Mouse (Mus musculus) heart, embryonic 12.5 days (tissue): ENCODE measurements around the gene H60c. TPM values are rescaled to one million over a fixed set of nuclear protein-coding genes. Genes with fewer than 3 reads are reported as not detected.
"Not testable (repeated sequence)": the region's sequence is repeated elsewhere in the genome, so short reads cannot be mapped to it uniquely, and the experiment has no call there.

ENCODE experiments used
- ATAC-seq: fragments of 200-750 bp; cut with Nextera tagmentation; 2 replicates; pipeline ENCODE4 v1.8.0; 2017; ENCODE audit warnings: moderate TSS enrichment, moderate library complexity; ENCODE audit not compliant: insufficient number of reproducible peaks, low FRiP score
- H3K27ac ChIP-seq: fragments of 300-500 bp; sonication (generic); 2 replicates; pipeline ENCODE4 v1.5.1; 2016; ENCODE audit warnings: mild to moderate bottlenecking, moderate library complexity; ENCODE audit not compliant: poor library complexity, severe bottlenecking
- H3K27me3 ChIP-seq: fragments of 300-500 bp; sonication (generic); replicated peaks from 2 replicates; pipeline ENCODE4 v1.6.1; 2016; ENCODE audit warnings: mild to moderate bottlenecking, moderate library complexity
- H3K36me3 ChIP-seq: fragments of 300-500 bp; sonication (generic); 2 replicates; pipeline ENCODE4 v1.6.1; 2016; ENCODE audit warnings: mild to moderate bottlenecking, moderate library complexity
- H3K4me1 ChIP-seq: fragments of 300-500 bp; sonication (generic); replicated peaks from 2 replicates; pipeline ENCODE4 v1.6.1; 2016; ENCODE audit warnings: mild to moderate bottlenecking
- H3K4me2 ChIP-seq: fragments of 300-500 bp; sonication (generic); 2 replicates; pipeline ENCODE4 v1.6.1; 2016; ENCODE audit warnings: mild to moderate bottlenecking, moderate library complexity
- H3K4me3 ChIP-seq: fragments of 300-500 bp; sonication (generic); 2 replicates; pipeline ENCODE4 v1.5.1; 2016; ENCODE audit warnings: mild to moderate bottlenecking
- H3K9ac ChIP-seq: fragments of 300-500 bp; sonication (generic); 2 replicates; pipeline ENCODE4 v1.6.1; 2016; ENCODE audit warnings: mild to moderate bottlenecking, moderate library complexity
- H3K9me3 ChIP-seq: fragments of 300-500 bp; sonication (generic); replicated peaks from 2 replicates; pipeline ENCODE4 v1.6.1; 2016; ENCODE audit warnings: mild to moderate bottlenecking, moderate library complexity
- WGBS: fragments of 180-500 bp; shearing (Covaris S2); methylation state at CpG from one replicate; pipeline ENCODE4 v1.1.7; 2016; 5-methylcytosine and 5-hydroxymethylcytosine counted together
- polyA plus RNA-seq: library from polyadenylated mRNA; unstranded; fragments of >200 nt; fragmentation: Nextera tagmentation; extraction: Ambion mirVana; gene quantifications from 2 replicates; pipeline ENCODE4 v1.2.1, GENCODE M21; 2016

The H60c gene
- not detected in 2 replicates for polyA plus RNA-seq

DNA sequence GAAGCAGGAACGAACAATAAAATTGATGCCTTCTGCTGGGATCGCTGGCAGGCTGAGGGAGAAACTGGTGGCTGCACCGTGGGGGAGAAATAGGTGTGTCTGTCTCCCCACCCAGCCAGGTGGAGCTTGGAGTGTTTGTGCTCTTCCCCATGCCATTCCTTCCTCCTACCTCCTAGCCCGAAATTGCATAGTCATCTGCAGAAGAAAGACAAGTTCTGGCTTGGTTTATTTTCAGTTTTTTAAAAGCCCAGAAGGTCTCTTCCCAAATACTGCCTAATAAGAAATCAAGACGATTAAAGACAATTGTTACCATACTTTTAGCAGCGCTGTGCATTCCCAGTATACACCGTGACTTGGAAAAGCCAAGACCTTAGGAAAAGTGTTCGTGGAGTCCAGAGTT lies at the start of gene H60c:
TSS of gene H60c (minus strand) at position 101 of the 400 bp plus-strand sequence.
- 66% methylated on average over 8 of the region's 8 CpGs for WGBS
- no peak within 1 kb of the TSS for H3K27ac ChIP-seq
- no peaks in the 10 kb centered on the region for H3K36me3 ChIP-seq
- H3K27me3 ChIP-seq: no peaks in the 10 kb centered on the region
- ATAC-seq: no peak
- no peak within 1 kb of the TSS for H3K4me3 ChIP-seq
- H3K9ac ChIP-seq: no peak within 1 kb of the TSS
- H3K4me1 ChIP-seq: no peaks in the 10 kb centered on the region
- H3K9me3 ChIP-seq: no peaks in the 10 kb centered on the region
- no peak within 1 kb of the TSS for H3K4me2 ChIP-seq

DNA sequence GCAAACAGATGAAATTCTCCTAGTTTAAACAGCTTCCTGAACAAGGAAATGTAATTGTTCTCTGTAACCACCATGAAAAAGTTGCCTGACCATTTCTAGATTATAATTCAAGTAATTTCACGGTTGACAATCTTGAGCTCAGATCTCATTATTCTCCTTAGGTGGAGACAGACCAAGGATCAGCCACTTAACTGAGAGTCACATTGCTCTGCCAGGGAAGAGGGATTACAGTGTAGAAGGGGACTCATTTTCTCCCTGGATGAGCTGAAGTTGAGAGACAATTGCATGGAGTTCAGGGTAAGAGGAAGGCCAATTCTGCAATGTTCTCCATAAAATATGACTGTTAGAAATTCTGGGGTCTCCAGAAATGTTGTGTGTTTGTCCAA lies 41.2 kb upstream of the H60c start:
- Histone ChIP-seq H3K4me2 (no peak overlapping the region), H3K36me3 (no peaks in the 10 kb centered on the region), H3K4me1 (peaks cover 5% of the 10 kb centered on the region; the same call in 1 of the 2 replicates), H3K9me3 (no peaks in the 10 kb centered on the region), H3K9ac (no peak overlapping the region), H3K27me3 (no peaks in the 10 kb centered on the region), H3K27ac (no peak overlapping the region), H3K4me3 (no peak overlapping the region)
- 71% methylated on average over 1 of the region's 1 CpGs for WGBS
- ATAC-seq: no peak

DNA sequence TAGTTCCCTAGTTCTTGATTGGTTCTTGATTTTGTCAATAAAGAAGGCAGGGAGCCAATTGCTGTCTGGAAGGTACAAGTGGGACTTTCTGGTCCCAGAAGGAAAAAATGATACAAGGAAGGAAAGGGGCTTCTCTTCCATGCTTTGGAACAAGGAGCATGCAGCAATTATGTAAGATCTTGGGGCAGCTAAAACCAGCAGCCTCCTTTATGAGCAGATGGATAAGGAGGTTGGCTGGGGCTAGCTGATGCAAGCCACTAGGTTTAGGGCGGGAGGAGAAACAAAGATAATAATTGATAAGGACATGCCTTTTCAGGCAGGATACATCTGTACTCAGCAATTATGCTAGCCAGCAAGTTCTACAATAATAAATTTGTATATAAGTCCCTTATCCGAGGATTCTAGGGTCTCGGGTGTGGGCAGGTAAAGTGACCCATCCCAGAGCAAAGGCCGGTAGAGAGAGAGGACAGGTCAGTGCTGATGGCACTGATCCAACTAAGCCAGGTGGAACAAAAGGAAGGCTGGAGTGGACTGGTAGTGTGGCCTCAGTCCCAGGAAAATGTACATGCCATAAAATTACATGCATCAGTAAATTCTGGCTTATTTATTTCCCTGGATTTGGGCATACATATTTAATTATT lies 40.7 kb upstream of the H60c start:
- H3K27ac ChIP-seq: no peak overlapping the region
- no peak for ATAC-seq
- H3K9ac ChIP-seq: no peak overlapping the region
- H3K36me3 ChIP-seq: no peaks in the 10 kb centered on the region
- H3K9me3 ChIP-seq: no peaks in the 10 kb centered on the region
- H3K4me2 ChIP-seq: no peak overlapping the region
- no peak overlapping the region for H3K4me3 ChIP-seq
- peaks cover 5% of the 10 kb centered on the region; the same call in 1 of the 2 replicates for H3K4me1 ChIP-seq
- no peaks in the 10 kb centered on the region for H3K27me3 ChIP-seq
- WGBS: 78% methylated on average over 4 of the region's 4 CpGs

DNA sequence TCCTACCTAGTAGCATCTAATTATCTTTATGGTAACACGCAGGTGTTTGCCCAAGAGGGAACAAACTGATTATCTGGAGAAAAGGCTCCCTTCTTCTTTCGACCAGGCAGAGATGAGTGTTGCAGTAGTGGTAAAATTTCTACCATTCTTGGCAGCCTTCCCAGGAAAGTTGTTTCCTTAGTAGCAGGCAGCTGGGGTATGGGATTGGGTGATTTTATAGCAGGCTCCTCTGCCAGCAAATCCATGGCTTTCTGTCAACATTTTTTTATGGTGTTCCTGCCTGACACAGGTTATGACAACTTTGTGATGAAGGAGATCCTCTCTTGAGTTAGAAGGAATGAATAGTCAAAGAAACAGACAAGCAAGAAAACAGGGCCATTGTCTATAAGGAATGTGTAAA lies 40.2 kb upstream of the H60c start:
- no peak overlapping the region for H3K9ac ChIP-seq
- no peaks in the 10 kb centered on the region for H3K9me3 ChIP-seq
- H3K27me3 ChIP-seq: no peaks in the 10 kb centered on the region
- 26% methylated on average over 2 of the region's 2 CpGs for WGBS
- H3K27ac ChIP-seq: no peak overlapping the region
- no peak overlapping the region for H3K4me2 ChIP-seq
- H3K4me1 ChIP-seq: peaks cover 5% of the 10 kb centered on the region; the same call in 1 of the 2 replicates
- H3K4me3 ChIP-seq: no peak overlapping the region
- ATAC-seq: no peak
- no peaks in the 10 kb centered on the region for H3K36me3 ChIP-seq

DNA sequence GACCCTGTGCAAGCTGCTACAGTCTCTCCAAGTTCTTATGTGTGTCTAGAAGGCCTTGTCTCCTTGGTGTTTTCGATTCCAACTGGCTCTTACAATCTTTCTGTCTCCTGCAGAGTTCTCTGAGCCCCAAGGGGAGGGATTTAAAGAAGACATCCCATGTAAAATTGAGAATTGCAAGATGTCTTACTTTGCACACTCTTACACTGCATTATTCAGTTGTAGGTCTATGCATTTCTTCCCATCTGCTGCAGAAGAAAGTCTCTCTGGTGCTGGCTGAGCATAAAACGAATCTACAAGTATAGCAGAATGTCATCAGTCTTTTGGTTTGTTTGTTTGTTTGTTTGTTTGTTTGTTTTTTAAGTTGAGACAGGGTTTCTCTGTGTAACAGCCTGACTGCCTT lies 26.4 kb upstream of the H60c start:
- no peak for ATAC-seq
- Histone ChIP-seq H3K4me2 (no peak overlapping the region), H3K9me3 (no peaks in the 10 kb centered on the region), H3K4me1 (no peaks in the 10 kb centered on the region), H3K36me3 (no peaks in the 10 kb centered on the region), H3K4me3 (no peak overlapping the region), H3K27ac (no peak overlapping the region), H3K9ac (no peak overlapping the region), H3K27me3 (no peaks in the 10 kb centered on the region)
- 46% methylated on average over 2 of the region's 2 CpGs for WGBS

DNA sequence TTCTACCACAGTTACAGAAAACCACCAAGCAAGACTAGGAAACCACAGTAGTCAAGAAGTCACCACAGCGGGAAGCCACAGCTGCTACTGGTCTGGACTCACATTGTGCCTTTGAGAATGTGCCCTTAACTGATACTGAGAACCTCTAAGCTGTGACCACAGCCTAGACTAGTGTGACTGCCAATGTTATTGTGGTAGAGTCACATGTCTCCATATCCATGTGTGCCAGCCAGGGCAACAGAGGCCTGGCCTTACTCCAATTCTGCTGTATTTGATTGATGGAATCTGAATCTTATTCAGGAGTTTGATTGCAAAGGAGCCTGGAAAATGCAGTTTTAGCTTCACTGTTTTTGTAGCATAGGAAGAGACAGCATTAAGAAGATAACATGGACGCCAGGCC lies 13.5 kb upstream of the H60c start:
- 62% methylated on average over 2 of the region's 2 CpGs for WGBS
- H3K27ac ChIP-seq: no peak overlapping the region
- no peak overlapping the region for H3K9ac ChIP-seq
- H3K9me3 ChIP-seq: peaks cover under 1% of the 10 kb centered on the region; the same call in 1 of the 2 replicates
- no peaks in the 10 kb centered on the region for H3K4me1 ChIP-seq
- H3K36me3 ChIP-seq: no peaks in the 10 kb centered on the region
- no peak overlapping the region for H3K4me2 ChIP-seq
- no peak for ATAC-seq
- H3K4me3 ChIP-seq: no peak overlapping the region
- H3K27me3 ChIP-seq: no peaks in the 10 kb centered on the region

DNA sequence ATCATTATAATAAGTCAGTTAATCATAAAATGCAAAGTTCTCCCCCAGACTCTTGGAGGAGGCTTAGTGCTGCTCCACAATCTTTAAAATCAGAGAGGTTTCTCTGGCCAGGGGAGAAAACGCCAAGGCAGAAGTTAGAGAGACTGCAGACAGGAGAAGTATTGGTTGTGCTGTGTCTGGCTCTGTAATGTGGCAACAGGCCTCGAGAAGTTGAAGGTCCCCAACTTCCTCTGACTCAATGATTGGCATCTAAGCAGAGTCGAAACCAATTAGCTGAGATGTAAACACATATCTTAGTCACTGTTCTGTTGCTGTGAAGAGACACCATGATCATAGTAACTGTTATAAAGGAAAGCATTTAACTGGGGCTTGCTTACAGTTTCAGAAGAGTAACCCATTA lies 6.5 kb upstream of the H60c start:
- WGBS: 75% methylated on average over 3 of the region's 3 CpGs
- no peak overlapping the region for H3K4me2 ChIP-seq

DNA sequence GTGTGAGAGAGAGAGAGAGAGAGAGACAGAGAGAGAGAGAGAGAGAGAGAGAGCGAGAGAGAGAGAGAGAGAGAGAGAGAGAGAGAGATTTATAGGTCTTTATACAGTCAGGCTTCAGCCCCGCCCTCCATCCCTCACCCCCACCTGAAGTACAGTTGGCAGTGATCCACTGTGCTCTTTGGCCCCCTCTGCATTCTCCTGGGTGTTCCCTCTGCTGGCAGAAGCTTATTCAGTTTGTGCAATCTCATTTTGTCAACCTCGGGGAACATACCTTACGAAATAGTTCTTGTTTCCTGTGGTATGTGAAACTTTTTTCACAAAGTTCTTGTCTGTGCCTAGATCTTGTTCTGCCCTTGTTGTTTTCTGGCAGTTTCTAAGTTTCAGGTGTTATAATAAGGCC lies 3.5 kb upstream of the H60c start:
- no peaks in the 10 kb centered on the region for H3K27me3 ChIP-seq
- WGBS: 59% methylated on average over 4 of the region's 4 CpGs
- 0 out of 2 replicates have a peak, but pooled peaks cover 2% of the 10 kb centered on the region for H3K9me3 ChIP-seq
- H3K4me1 ChIP-seq: no peaks in the 10 kb centered on the region
- no peak overlapping the region for H3K27ac ChIP-seq
- no peak for ATAC-seq
- H3K36me3 ChIP-seq: no peaks in the 10 kb centered on the region
- no peak overlapping the region for H3K4me3 ChIP-seq
- no peak overlapping the region for H3K4me2 ChIP-seq
- H3K9ac ChIP-seq: no peak overlapping the region

More for the DNA sequence above, 6.5 kb upstream of the H60c start:
- no peaks in the 10 kb centered on the region for H3K27me3 ChIP-seq
- peaks cover 2% of the 10 kb centered on the region; the same call in 1 of the 2 replicates for H3K9me3 ChIP-seq
- no peak overlapping the region for H3K27ac ChIP-seq
- no peaks in the 10 kb centered on the region for H3K36me3 ChIP-seq
- no peak for ATAC-seq
- no peak overlapping the region for H3K4me3 ChIP-seq
- no peaks in the 10 kb centered on the region for H3K4me1 ChIP-seq
- H3K9ac ChIP-seq: no peak overlapping the region

DNA sequence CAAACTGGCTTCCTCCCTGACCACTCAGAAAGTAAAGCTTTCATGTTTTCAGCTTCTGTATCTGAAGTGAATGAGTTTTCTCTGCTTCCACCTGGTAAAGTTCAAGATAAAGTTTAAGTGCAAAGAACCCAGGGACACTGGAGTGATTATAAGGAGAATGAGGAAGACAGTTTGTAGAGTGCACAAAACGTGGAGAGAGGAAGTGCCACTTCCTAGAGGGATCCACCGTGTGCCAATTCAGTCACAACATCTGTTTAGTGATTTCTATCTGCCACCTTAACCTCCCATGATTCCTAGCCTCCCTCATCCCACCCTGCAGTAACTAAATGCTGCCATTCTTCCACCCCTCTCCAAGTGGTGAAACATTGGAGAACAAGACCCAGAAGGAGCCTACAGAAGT lies 842 bp downstream of the H60c start:
- H3K9me3 ChIP-seq: no peaks in the 10 kb centered on the region
- H3K27me3 ChIP-seq: no peaks in the 10 kb centered on the region
- no peak overlapping the region for H3K4me2 ChIP-seq
- H3K9ac ChIP-seq: no peak overlapping the region
- no peak for ATAC-seq
- no peak overlapping the region for H3K27ac ChIP-seq
- H3K36me3 ChIP-seq: no peaks in the 10 kb centered on the region
- no peak overlapping the region for H3K4me3 ChIP-seq
- H3K4me1 ChIP-seq: no peaks in the 10 kb centered on the region
- 46% methylated on average over 2 of the region's 2 CpGs for WGBS

DNA sequence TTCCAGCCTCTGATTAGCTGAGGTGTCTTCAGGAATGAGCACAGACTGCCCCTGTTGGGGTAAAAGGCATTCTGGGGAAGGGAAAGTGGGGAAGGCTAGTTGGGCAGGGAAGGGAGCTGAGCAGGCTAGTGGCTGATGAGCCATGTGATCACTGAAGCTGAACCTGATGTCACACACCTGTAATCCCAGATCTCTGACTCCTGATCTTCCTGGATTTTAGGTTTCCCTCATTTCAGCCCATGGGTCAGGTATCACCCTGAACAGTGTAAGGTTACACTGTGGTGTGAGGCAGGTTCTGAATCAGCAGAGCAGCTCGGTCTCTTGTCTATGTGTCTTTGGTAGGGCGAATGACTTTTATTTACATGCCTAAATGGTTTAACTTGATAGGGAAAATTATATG lies 4.8 kb downstream of the H60c start:
- no peaks in the 10 kb centered on the region for H3K9me3 ChIP-seq
- H3K36me3 ChIP-seq: no peaks in the 10 kb centered on the region
- H3K27me3 ChIP-seq: no peaks in the 10 kb centered on the region
- no peak overlapping the region for H3K4me2 ChIP-seq
- no peak overlapping the region for H3K27ac ChIP-seq
- no peak for ATAC-seq
- 69% methylated on average over 2 of the region's 2 CpGs for WGBS
- H3K4me1 ChIP-seq: no peaks in the 10 kb centered on the region
- H3K9ac ChIP-seq: no peak overlapping the region
- H3K4me3 ChIP-seq: no peak overlapping the region

DNA sequence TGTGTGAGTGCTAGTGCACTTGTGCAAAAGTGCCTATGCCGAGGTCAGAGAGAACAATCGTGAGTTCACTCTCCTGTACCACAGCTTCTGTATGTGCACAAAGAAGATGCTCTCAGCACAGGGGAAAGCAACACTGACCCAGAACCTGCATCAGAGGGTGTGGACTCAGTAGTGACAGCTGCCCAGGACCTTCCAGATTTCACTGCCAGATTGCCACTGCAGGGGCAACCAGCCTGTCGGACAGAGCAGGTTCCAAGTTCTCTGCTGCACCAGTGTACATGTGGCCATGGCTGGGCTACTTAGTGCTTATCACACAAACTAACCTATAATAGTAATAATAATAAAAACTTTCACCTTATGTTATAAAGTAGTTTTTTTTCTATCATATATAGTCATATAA lies 10.2 kb downstream of the H60c start:
- Histone ChIP-seq H3K4me2 (no peak overlapping the region), H3K4me3 (no peak overlapping the region), H3K9ac (no peak overlapping the region), H3K9me3 (peaks cover 4% of the 10 kb centered on the region; the same call in 1 of the 2 replicates), H3K36me3 (no peaks in the 10 kb centered on the region), H3K27ac (no peak overlapping the region), H3K4me1 (no peaks in the 10 kb centered on the region), H3K27me3 (no peaks in the 10 kb centered on the region)
- WGBS: 78% methylated on average over 3 of the region's 3 CpGs
- ATAC-seq: 0 out of 2 replicates have a peak, but pooled peaks have one; percentile 39

DNA sequence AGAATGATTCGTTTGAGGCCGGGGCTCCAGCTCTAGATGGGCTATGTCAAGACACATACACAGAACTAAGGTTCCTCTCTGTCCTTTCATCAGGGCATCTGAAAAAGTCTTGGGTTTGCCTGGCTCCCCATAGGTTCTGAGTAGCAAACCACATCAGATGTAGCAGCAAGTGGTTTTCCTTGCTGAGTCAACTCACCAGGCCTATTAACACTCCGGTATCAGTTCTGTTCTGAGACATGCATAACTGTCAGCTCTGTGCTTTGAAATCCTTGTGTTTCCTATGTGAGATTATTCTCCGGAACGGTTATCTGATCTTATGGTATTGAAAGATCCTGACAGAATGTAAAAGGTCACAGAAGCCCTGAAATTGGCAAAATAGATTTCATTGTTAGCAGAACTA lies 29.1 kb downstream of the H60c start:
- not testable (repeated sequence) for H3K4me3 ChIP-seq, H3K9me3 ChIP-seq, ATAC-seq, H3K9ac ChIP-seq, H3K4me2 ChIP-seq, H3K27ac ChIP-seq, H3K36me3 ChIP-seq, H3K4me1 ChIP-seq, H3K27me3 ChIP-seq
- 73% methylated on average over 5 of the region's 5 CpGs for WGBS
